Mouse (Mus musculus) frontal cortex, postnatal 36 days (tissue): ENCODE results near the gene Ush2a.

ENCODE experiments used
- DNase-seq, 2 experiments: peaks; one replicate each; pipeline ENCODE4 v3.0.0; 2022; ENCODE audit warnings: low spot score in 2 of 2

The Ush2a gene

GRCm38 (mm10) chr1:188387321-188387720 lies 125.5 kb downstream of the Ush2a start:
- no peak for DNase-seq

- no peak for DNase-seq
These were observed 126.1 kb downstream of the Ush2a start for GRCm38 (mm10) chr1:188387820-188388471.

- no peak for DNase-seq
These were observed 128.3 kb downstream of the Ush2a start for GRCm38 (mm10) chr1:188390080-188390479.

DNA sequence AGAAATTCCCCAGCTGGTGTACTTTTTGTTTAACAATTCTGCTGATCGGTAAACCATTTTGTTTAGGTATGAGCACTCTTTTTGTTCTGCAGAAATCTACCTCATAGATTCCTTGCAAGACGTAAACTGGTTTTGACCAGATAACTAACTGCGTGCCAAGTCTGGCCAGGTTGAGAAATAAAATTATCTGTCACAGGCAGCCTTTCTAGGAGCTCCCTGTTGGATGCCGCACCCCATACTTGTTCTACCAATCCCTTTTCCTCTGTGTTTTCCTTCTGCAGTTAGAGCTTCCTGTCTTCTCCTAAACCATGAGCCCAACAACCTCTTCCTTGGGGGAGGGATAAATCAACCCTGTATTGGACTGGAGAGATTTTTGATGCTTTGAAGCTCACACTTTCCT lies 145.4 kb downstream of the Ush2a start:
- no peak for DNase-seq

GRCm38 (mm10) chr1:188407613-188408386 lies 146.0 kb downstream of the Ush2a start:
- no peak for DNase-seq

DNA sequence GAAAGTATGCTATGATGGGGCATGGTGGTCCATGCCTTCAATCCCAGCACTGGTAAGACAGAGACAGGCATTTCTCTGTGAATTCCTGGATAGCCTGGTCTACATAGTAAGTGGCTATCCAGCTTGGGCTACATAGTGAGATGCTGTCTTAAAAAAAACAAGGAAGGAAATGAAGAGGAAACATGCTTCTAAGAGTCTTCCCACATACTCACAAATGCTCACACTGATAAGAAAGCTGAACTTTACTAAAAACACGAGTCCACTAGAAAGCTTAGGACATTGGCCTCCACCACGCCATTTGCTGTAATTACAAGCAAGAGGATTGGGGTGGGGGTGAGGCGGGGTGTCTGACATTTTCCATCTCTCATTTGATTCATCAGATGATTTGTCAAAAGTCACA lies 148.7 kb downstream of the Ush2a start:
- no peak for DNase-seq

DNA sequence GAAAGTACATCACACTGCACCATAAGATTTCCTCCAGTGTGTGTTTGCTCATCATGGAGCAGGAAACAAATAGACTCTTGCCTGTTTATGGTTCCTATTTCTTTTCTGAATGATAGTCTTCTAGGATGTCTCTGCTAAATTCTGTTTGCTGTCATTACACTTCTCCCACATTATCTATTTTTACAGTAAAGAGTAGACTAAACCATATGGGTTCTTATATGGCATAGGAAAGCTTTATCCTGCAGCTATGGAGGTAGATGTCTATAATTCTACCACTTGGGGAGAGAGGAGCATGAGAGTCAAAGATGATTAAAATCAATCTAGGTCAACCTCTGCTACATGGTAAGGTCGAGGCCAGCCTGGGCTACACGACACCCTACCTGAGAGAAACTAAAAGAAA lies 158.7 kb downstream of the Ush2a start:
- DNase-seq, result peak; percentile 9 to 10

DNA sequence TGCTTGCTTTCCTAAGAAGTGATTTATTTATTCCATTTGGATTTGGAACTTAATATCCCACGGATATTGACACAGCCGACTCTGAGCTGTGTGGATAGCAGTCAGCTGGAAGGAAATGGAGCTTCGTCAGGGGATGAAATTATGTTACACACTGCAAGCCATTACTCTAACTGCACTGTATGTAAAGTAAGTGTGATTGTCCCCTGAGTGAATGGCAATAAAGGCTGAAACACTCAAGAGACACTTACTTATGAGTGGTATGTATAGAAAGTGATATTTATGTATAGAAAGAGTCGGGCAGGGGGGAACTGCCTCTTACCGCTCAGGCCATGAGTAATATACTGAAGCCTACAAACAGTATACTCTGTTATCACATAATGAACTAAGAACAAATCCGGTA lies 166.3 kb downstream of the Ush2a start:
- no peak for DNase-seq

DNA sequence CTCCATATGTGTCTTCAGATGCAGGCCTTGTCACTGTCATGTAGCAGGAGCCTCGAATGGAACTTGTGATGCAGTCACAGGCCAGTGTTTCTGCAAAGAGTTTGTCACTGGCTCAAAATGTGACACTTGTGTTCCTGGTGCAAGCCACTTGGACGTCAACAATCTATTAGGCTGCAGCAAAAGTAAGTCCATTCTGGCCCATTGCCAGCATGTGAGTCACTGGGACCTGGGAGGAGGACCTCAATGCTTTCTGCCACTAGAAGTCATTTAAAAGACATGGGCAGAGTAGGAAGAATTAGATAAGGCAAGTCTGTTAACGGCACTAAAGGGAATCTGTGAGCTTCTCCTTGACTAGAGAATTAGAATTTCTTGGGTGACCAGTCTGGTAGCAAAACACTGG lies 168.9 kb downstream of the Ush2a start:
- DNase-seq, result no peak

GRCm38 (mm10) chr1:188447964-188448363 lies 186.1 kb downstream of the Ush2a start:
- DNase-seq, result no peak

DNA sequence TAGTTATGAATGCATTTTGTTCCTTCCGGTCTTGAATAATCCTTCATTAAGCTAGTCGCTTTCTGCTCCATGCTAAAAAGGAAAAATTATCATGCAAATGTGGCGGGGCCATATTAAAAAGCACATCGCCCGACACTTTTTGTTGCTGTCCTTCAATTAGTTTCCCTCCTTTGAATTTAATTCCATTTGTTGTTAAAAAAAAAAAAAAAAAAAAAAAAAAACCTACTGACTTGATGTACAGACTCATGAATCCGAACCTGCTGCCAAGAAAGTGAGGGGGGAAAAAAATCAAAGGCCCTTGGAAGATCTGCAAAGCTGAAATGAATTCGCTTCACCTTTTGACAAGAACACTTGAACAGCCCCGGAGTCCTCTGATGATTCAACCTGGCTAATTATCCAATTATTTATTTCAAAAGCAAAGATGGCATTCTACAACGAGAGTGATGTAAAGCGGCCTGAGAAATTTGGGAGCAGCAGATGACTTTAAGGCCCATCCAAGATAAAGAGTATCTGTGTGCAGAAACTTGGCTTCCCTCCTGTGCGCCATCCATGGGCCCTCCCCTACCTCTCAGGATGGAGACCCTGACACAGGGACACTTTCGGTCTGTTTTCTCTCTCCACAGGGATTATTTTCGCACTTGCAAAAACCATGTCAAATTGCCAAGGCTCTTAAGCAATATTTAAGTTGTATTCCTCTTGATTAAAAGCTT lies 194.8 kb downstream of the Ush2a start:
- DNase-seq, result no peak

- DNase-seq, result no peak
These were observed 195.6 kb downstream of the Ush2a start for GRCm38 (mm10) chr1:188457221-188458008.

DNA sequence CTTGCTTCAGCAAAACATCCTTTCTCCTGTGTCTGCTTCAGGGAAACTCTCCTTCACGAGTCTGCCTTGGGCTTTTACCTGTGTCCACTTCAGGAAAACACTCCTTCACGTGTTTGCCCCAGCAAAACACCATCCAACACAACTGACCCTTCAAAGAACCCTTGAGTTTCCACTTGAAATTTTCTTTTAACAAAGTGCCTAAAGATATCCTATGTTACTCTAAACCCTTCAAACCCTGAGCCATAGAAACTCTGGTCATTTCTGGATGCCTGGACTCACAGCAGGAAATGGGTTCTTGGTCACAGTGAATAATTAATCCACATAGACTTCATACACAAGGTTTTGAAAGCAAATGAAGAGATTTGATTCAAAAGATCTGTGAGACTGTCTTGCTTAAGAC lies 199.4 kb downstream of the Ush2a start:
- DNase-seq, result no peak

- no peak for DNase-seq
These were observed 202.8 kb downstream of the Ush2a start for GRCm38 (mm10) chr1:188464653-188465052.

DNA sequence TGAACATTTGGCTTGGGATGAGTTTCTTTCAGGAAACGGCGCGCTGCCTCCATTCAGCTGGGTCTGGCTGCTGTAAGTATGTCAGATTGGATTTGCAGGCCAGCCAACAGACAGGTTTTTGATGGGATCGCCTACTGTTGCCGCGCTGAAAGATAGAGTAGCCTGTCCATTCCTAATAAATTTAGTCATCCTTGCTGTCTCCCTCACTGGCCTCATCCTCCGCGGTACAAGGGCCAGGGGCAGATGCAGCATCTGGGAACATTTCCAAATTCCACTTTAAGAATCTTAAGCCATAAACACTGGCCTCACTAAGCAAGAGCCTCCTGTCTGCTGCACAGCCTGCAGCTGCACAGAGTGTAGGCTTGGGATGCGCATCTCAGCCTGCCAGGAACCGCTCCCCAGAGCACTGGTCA lies 206.6 kb downstream of the Ush2a start:
- peak; percentile 10 to 29 for DNase-seq

- DNase-seq, result no peak
These were observed 243.1 kb downstream of the Ush2a start for GRCm38 (mm10) chr1:188504958-188505357.

DNA sequence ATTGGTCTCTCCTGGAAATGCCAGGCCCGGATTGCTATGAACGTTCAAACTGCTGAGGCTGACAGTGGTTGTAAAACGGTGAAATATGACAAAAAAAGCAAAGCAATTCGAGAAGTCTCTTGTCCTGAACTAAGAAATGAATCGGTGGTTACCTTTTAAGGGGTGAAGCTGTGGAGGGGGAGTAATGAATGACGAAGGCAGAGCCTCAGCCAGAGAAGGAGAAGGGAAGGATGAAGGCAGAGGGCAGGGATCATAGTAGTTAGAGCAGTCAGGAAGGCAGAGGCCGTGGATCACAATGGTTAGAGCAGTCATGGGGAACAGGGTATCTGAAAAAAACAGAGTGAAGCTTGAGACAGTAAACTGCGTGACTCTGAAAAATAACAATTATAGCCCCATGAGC lies 257.0 kb downstream of the Ush2a start:
- DNase-seq, result no peak

DNA sequence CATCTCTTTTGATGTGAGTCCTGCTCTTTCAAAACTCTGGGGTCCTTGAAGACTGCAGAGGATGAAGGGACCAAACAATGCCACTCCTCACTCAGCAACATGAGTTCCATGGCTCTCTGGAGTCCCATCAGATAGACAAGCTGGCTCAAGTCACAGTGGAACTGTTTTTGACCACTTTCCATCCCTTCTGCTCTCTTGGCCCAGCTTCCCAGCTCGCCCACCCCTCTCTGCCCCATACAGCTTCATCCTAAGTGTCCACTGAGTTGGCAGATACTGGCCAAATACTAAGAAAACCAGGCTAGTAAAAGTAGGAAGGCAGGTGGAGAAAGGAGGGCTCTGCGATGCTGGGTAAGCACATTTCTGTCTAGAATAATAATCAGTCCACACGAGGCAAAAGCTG lies 265.6 kb downstream of the Ush2a start:
- no peak for DNase-seq

GRCm38 (mm10) chr1:188529606-188530131 lies 267.8 kb downstream of the Ush2a start:
- no peak for DNase-seq

DNA sequence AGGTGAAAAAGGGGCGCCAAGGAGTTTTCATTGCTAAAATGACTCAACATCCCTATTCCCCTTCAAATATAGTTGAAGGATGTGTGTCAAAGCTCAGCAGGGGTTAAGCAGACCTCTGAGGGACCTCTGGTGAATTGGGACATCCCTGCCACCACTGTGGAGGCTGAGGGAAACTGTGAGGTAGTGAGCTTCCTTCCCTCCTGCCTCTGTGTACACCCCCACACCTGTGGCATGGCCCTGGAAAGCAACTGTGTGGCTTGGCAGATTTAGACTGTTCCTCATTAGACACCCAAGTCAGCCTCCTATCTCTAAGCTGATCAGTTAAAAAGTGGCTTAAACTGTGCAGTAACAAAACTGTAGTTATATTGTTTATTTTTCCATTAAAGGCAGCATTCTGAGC lies 275.2 kb downstream of the Ush2a start:
- DNase-seq, result no peak

- DNase-seq, result no peak
These were observed 277.8 kb downstream of the Ush2a start for GRCm38 (mm10) chr1:188539621-188540020.

DNA sequence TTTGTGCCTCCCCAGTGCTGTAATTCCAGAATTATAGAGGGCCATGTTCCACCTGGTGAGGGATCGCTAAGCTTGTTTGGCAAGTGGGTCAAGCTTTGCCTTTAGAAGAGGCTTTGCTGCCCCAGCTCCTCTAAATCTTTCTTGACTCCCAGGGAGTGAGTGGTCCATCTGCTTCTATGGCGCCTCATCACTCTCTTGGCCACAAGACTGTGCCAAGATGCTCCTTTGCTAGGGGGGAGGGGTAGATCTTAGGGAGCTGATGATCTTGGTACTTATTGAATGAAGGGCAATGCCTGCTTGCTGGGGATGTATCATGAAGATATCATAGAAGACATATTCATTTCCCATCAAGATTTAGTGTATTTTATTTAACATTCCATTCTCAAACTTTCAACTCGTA lies 279.7 kb downstream of the Ush2a start:
- DNase-seq, result no peak
